Mouse (Mus musculus): ENCODE measurements around the gene Gm20458. TPM values are rescaled to one million over a fixed set of nuclear protein-coding genes. Genes with fewer than 3 reads are reported as not detected.

Gene Gm20458
- polyA plus RNA-seq, 1 experiment from 2014 or later = 3.7 TPM

- H3K9me3 ChIP-seq (replicated peaks) = no peaks in the 10 kb centered on the region
- no peaks in the 10 kb centered on the region for H3K36me3 ChIP-seq
- WGBS = 80% methylated on average over 1 of the region's 1 CpGs
- no peak for DNase-seq (ENCODE audit: low spot score)
- peaks cover 8% of the 10 kb centered on the region for H3K4me1 ChIP-seq
- H3K27ac ChIP-seq (replicated peaks) = no peak overlapping the region
- H3K27me3 ChIP-seq (ENCODE audit: low read depth, poor library complexity, severe bottlenecking) = peaks cover 28% of the 10 kb centered on the region
- no peak overlapping the region for H3K4me3 ChIP-seq
Measured at GRCm38 (mm10) chr2:164448140-164448539, 12.6 kb upstream of the Gm20458 start.

- DNase-seq (ENCODE audit: low spot score) = no peak
- peaks cover 20% of the 10 kb centered on the region for H3K27me3 ChIP-seq (ENCODE audit: low read depth, poor library complexity, severe bottlenecking)
- no peaks in the 10 kb centered on the region for H3K9me3 ChIP-seq (replicated peaks)
- H3K27ac ChIP-seq (replicated peaks) = no peak overlapping the region
- WGBS = 86% methylated on average over 5 of the region's 5 CpGs
- no peak overlapping the region for H3K4me3 ChIP-seq
- H3K36me3 ChIP-seq = no peaks in the 10 kb centered on the region
- no peaks in the 10 kb centered on the region; the same call in 1 of the 2 replicates for H3K4me1 ChIP-seq
Measured at GRCm38 (mm10) chr2:164448921-164449320, 11.8 kb upstream of the Gm20458 start.

GRCm38 (mm10) chr2:164449341-164450042 lies 11.3 kb upstream of the Gm20458 start:
- DNase-seq (ENCODE audit: low spot score) = no peak
- peaks cover 14% of the 10 kb centered on the region for H3K27me3 ChIP-seq (ENCODE audit: low read depth, poor library complexity, severe bottlenecking)
- H3K36me3 ChIP-seq = no peaks in the 10 kb centered on the region
- no peaks in the 10 kb centered on the region for H3K9me3 ChIP-seq (replicated peaks)
- H3K4me3 ChIP-seq = no peak overlapping the region
- no peak overlapping the region for H3K27ac ChIP-seq (replicated peaks)
- WGBS = 92% methylated on average over 14 of the region's 14 CpGs
- H3K4me1 ChIP-seq = no peaks in the 10 kb centered on the region

GRCm38 (mm10) chr2:164452000-164452676 lies 8.6 kb upstream of the Gm20458 start:
- no peak overlapping the region for H3K27ac ChIP-seq (replicated peaks)

GRCm38 (mm10) chr2:164453047-164453757 lies 7.6 kb upstream of the Gm20458 start:
- Histone ChIP-seq H3K4me3 (no peak overlapping the region), H3K4me1 (peaks cover 23% of the 10 kb centered on the region), H3K27ac (replicated peaks) (no peak overlapping the region), H3K9me3 (replicated peaks) (no peaks in the 10 kb centered on the region), H3K27me3 (ENCODE audit: low read depth, poor library complexity, severe bottlenecking) (peaks cover 4% of the 10 kb centered on the region), H3K36me3 (no peaks in the 10 kb centered on the region)
- DNase-seq (ENCODE audit: low spot score) = no peak
- WGBS = 88% methylated on average over 14 of the region's 14 CpGs

More at GRCm38 (mm10) chr2:164452000-164452676, 8.6 kb upstream of the Gm20458 start:
- no peak for DNase-seq (ENCODE audit: low spot score)
- peaks cover 14% of the 10 kb centered on the region for H3K4me1 ChIP-seq
- H3K4me3 ChIP-seq = no peak overlapping the region
- H3K9me3 ChIP-seq (replicated peaks) = no peaks in the 10 kb centered on the region
- peaks cover 4% of the 10 kb centered on the region for H3K27me3 ChIP-seq (ENCODE audit: low read depth, poor library complexity, severe bottlenecking)
- H3K36me3 ChIP-seq = no peaks in the 10 kb centered on the region
- WGBS = 51% methylated on average over 13 of the region's 13 CpGs

GRCm38 (mm10) chr2:164453887-164454500 lies 6.8 kb upstream of the Gm20458 start:
- Histone ChIP-seq H3K4me1 (peaks cover 23% of the 10 kb centered on the region), H3K4me3 (no peak overlapping the region), H3K36me3 (no peaks in the 10 kb centered on the region), H3K9me3 (replicated peaks) (no peaks in the 10 kb centered on the region), H3K27me3 (ENCODE audit: low read depth, poor library complexity, severe bottlenecking) (peaks cover 4% of the 10 kb centered on the region), H3K27ac (replicated peaks) (no peak overlapping the region)
- WGBS = 75% methylated on average over 7 of the region's 7 CpGs
- no peak for DNase-seq (ENCODE audit: low spot score)

- Histone ChIP-seq H3K4me3 (no peak overlapping the region), H3K4me1 (peaks cover 23% of the 10 kb centered on the region), H3K27me3 (ENCODE audit: low read depth, poor library complexity, severe bottlenecking) (peaks cover 4% of the 10 kb centered on the region), H3K27ac (replicated peaks) (no peak overlapping the region), H3K36me3 (no peaks in the 10 kb centered on the region), H3K9me3 (replicated peaks) (no peaks in the 10 kb centered on the region)
- 83% methylated on average over 10 of the region's 10 CpGs for WGBS
- DNase-seq (ENCODE audit: low spot score) = no peak
Measured at GRCm38 (mm10) chr2:164454846-164455245, 5.9 kb upstream of the Gm20458 start.

GRCm38 (mm10) chr2:164455421-164456190 lies 5.2 kb upstream of the Gm20458 start:
- 81% methylated on average over 6 of the region's 6 CpGs for WGBS
- no peaks in the 10 kb centered on the region for H3K36me3 ChIP-seq
- no peak overlapping the region for H3K27ac ChIP-seq (replicated peaks)
- no peak for DNase-seq (ENCODE audit: low spot score)
- no peaks in the 10 kb centered on the region for H3K9me3 ChIP-seq (replicated peaks)
- no peak overlapping the region for H3K4me3 ChIP-seq
- peaks cover 4% of the 10 kb centered on the region for H3K27me3 ChIP-seq (ENCODE audit: low read depth, poor library complexity, severe bottlenecking)
- H3K4me1 ChIP-seq = peaks cover 23% of the 10 kb centered on the region

- peaks cover 26% of the 10 kb centered on the region for H3K4me1 ChIP-seq
- H3K27me3 ChIP-seq (ENCODE audit: low read depth, poor library complexity, severe bottlenecking) = peaks cover 4% of the 10 kb centered on the region
- no peak for DNase-seq (ENCODE audit: low spot score)
- no peaks in the 10 kb centered on the region for H3K9me3 ChIP-seq (replicated peaks)
- H3K4me3 ChIP-seq = no peak overlapping the region
- peak overlapping the region; percentile 79 for H3K27ac ChIP-seq (replicated peaks)
- 94% methylated on average over 1 of the region's 1 CpGs for WGBS
- H3K36me3 ChIP-seq = no peaks in the 10 kb centered on the region
Measured at GRCm38 (mm10) chr2:164456413-164456812, 4.4 kb upstream of the Gm20458 start.

- H3K36me3 ChIP-seq = no peaks in the 10 kb centered on the region
- no peaks in the 10 kb centered on the region for H3K9me3 ChIP-seq (replicated peaks)
- peaks cover 1% of the 10 kb centered on the region for H3K27me3 ChIP-seq (ENCODE audit: low read depth, poor library complexity, severe bottlenecking)
- 2% methylated on average over 7 of the region's 7 CpGs for WGBS
- no peak for DNase-seq (ENCODE audit: low spot score)
- peaks cover 30% of the 10 kb centered on the region for H3K4me1 ChIP-seq
- H3K27ac ChIP-seq (replicated peaks) = peak within 1 kb of the TSS; percentile 79
- H3K4me3 ChIP-seq = peak within 1 kb of the TSS; percentile 28
Measured at GRCm38 (mm10) chr2:164456864-164457300, 3.9 kb upstream of the Gm20458 start, which contains the start of gene Sys1. Gene Sys1 (plus strand): TSS chr2:164456964.

- Histone ChIP-seq H3K36me3 (peaks cover under 1% of the 10 kb centered on the region; the same call in 1 of the 2 replicates), H3K4me1 (peaks cover 38% of the 10 kb centered on the region), H3K27ac (replicated peaks) (peak overlapping the region; percentile 79), H3K9me3 (replicated peaks) (no peaks in the 10 kb centered on the region), H3K27me3 (ENCODE audit: low read depth, poor library complexity, severe bottlenecking) (no peaks in the 10 kb centered on the region; the same call in 1 of the 2 replicates), H3K4me3 (no peak overlapping the region)
- 77% methylated on average over 7 of the region's 7 CpGs for WGBS
- DNase-seq (ENCODE audit: low spot score) = no peak
Measured at GRCm38 (mm10) chr2:164457942-164458341, 2.8 kb upstream of the Gm20458 start.

GRCm38 (mm10) chr2:164458535-164458934 lies 2.2 kb upstream of the Gm20458 start:
- no peak for DNase-seq (ENCODE audit: low spot score)
- no peak overlapping the region for H3K4me3 ChIP-seq
- H3K36me3 ChIP-seq = peaks cover 6% of the 10 kb centered on the region
- no peak overlapping the region for H3K27ac ChIP-seq (replicated peaks)
- WGBS = 91% methylated on average over 8 of the region's 8 CpGs
- peaks cover 38% of the 10 kb centered on the region for H3K4me1 ChIP-seq
- H3K9me3 ChIP-seq (replicated peaks) = no peaks in the 10 kb centered on the region
- no peaks in the 10 kb centered on the region for H3K27me3 ChIP-seq (ENCODE audit: low read depth, poor library complexity, severe bottlenecking)
